Mouse (Mus musculus) C2C12 (cell line): ENCODE measurements around the gene Riiad1.

Experiments
- CEBPB ChIP-seq: IDR thresholded peaks from one replicate; pipeline ENCODE4 v1.6.1; 2011; ENCODE audit warnings: low read depth, mild to moderate bottlenecking, control low read depth, moderate library complexity
- CTCF ChIP-seq: IDR thresholded peaks from one replicate; pipeline ENCODE4 v1.5.1; 2011; ENCODE audit not compliant: control insufficient read depth, insufficient read depth, insufficient read length
- FOSL1 ChIP-seq: IDR thresholded peaks from one replicate; pipeline ENCODE4 v1.8.0; 2011; ENCODE audit warnings: mild to moderate bottlenecking, low read length; ENCODE audit not compliant: poor library complexity, insufficient read depth, severe bottlenecking
- MAX ChIP-seq: IDR thresholded peaks from one replicate; pipeline ENCODE4 v1.6.1; 2011; ENCODE audit warnings: mild to moderate bottlenecking, control low read depth
- MYOD1 ChIP-seq: IDR thresholded peaks from one replicate; pipeline ENCODE4 v1.6.1; 2011; ENCODE audit warnings: low read depth; ENCODE audit not compliant: control insufficient read depth, insufficient read length
- USF1 ChIP-seq: IDR thresholded peaks from one replicate; pipeline ENCODE4 v1.6.1; 2011; ENCODE audit warnings: low read depth, mild to moderate bottlenecking, control low read depth, moderate library complexity

DNA sequence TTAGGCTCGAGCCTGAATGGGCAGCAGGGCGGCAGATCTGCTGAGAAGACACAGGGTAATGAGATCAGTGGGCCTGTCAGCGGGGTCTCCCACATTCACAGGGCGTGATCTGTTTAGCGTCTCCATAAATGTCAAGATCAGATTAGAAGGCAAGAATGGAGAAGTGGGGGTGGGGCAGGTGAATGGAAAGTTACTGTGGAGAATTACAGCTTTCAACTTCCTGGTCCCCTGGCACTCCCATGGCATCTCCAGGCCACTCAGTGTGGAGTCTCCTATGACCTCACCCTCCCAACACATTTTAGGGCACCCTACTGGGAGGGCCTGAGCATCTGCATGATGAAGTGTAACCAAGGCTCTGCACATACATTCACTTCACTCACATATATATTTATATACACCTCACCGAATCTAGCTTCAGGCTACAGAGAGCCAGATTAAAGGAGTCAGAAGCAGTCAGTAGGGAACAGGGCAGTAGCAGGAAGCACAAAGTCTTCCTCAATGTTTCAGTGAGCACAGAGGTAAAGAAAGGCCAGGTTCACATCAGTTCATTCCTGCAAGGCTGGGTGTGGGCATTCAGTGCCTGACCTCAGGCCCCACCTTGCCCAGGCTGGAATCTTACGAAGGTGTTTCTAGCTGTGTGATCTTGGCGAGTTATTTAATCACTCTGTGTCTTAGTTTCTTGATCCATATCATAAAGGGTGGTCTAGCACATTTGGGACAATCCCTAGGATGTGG lies 3.7 kb downstream of the Riiad1 start:
- TF ChIP-seq FOSL1 = no peak
- TF ChIP-seq CTCF = no peak
- TF ChIP-seq MYOD1 = no peak
- no peak for TF ChIP-seq USF1
- no peak for TF ChIP-seq MAX
- no peak for TF ChIP-seq CEBPB
